Mouse (Mus musculus) macrophage (primary cell): ENCODE measurements around the gene Olfr15. TPM values are rescaled to one million over a fixed set of nuclear protein-coding genes. Genes with fewer than 3 reads are reported as not detected.
"Not testable (repeated sequence)": the region's sequence is repeated elsewhere in the genome, so short reads cannot be mapped to it uniquely, and the experiment has no call there.

Source experiments
- H3K27ac ChIP-seq: fragments of 350-480 bp; formaldehyde crosslinking; 2 replicates; pipeline ENCODE4 v1.9.0; 2021
- H3K36me3 ChIP-seq: fragments of 350-480 bp; formaldehyde crosslinking; 2 replicates; pipeline ENCODE4 v1.9.0; 2021; ENCODE audit errors: inconsistent target
- H3K4me3 ChIP-seq: fragments of 350-480 bp; formaldehyde crosslinking; 2 replicates; pipeline ENCODE4 v1.9.0; 2021; ENCODE audit errors: inconsistent target
- H3K79me2 ChIP-seq: fragments of 350-480 bp; formaldehyde crosslinking; 2 replicates; pipeline ENCODE4 v1.9.0; 2021; ENCODE audit errors: inconsistent target
- WGBS: methylation state at CpG from one replicate; pipeline ENCODE4 v1.1.7; 2026; ENCODE audit warnings: inconsistent platforms; ENCODE audit not compliant: missing documents; 5-methylcytosine and 5-hydroxymethylcytosine counted together
- polyA plus RNA-seq: library from polyadenylated mRNA; stranded (reverse); fragments of 250-400 nt; gene quantifications from 3 replicates; pipeline ENCODE4 v1.2.4, GENCODE M21; 2018; ENCODE audit warnings: inconsistent platforms
- total RNA-seq, 78 experiments: library from RNA; depleted of rRNA; stranded (reverse); fragments of 250-400 nt; gene quantifications; 1 replicate in 9 of 78; 2 replicates in 24 of 78; 3 replicates in 43 of 78; 4 replicates in 2 of 78; pipeline ENCODE4 v1.2.4; 2018; ENCODE audit warnings: inconsistent platforms in 56 of 78

The Olfr15 gene
- total RNA-seq (2018; cell fraction: chromatin; rRNA removed): not detected
- not detected for total RNA-seq (2018; cell fraction: cytosol; rRNA removed)
- not detected for total RNA-seq (2018; cell fraction: nucleus; rRNA removed)
- not detected in 3 replicates for polyA plus RNA-seq

- Histone ChIP-seq H3K79me2 (no peaks in the 10 kb centered on the region), H3K36me3 (no peaks in the 10 kb centered on the region), H3K27ac (no peak within 1 kb of the TSS), H3K4me3 (no peak within 1 kb of the TSS)
Observed at GRCm38 (mm10) chr16:3830588-3831109, at the start of gene Olfr15. Olfr15 (plus strand) TSS chr16:3830878.

- H3K4me3 ChIP-seq: no peak overlapping the region
- no peaks in the 10 kb centered on the region for H3K79me2 ChIP-seq
- H3K27ac ChIP-seq: no peak overlapping the region
- no peaks in the 10 kb centered on the region for H3K36me3 ChIP-seq
Observed at GRCm38 (mm10) chr16:3781237-3781636, 49.4 kb upstream of the Olfr15 start.

- no peak overlapping the region for H3K4me3 ChIP-seq
- no peaks in the 10 kb centered on the region for H3K79me2 ChIP-seq
- H3K36me3 ChIP-seq: no peaks in the 10 kb centered on the region
- no peak overlapping the region for H3K27ac ChIP-seq
Observed at GRCm38 (mm10) chr16:3788394-3788793, 42.3 kb upstream of the Olfr15 start.

DNA sequence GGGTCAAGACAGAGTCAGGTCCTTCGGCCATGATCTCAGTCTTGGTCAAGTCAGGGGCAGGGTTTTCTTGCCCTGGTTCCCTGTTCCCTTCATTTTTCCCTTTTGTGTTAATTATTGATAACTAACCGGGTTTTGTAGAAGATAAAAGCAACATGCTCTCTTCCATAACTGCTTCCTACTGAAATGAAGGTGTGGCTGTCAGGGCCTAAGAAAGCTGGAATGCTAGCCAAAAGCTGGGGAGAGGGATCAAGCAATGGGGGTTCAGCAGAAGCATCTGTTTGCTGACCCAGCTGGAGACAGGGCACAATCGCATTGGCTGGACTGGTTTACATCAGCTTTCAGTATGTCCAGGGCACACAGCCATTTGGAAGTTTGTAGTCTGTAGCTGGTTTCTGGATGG, 22.5 kb upstream of the Olfr15 start:
- 90% methylated on average over 3 of the region's 3 CpGs for WGBS
- Histone ChIP-seq H3K4me3 (no peak overlapping the region), H3K79me2 (no peaks in the 10 kb centered on the region), H3K27ac (no peak overlapping the region), H3K36me3 (no peaks in the 10 kb centered on the region)

GRCm38 (mm10) chr16:3814667-3815066, 16.0 kb upstream of the Olfr15 start:
- H3K4me3 ChIP-seq, H3K27ac ChIP-seq: not testable (repeated sequence)
- 82% methylated on average over 6 of the region's 6 CpGs for WGBS

DNA sequence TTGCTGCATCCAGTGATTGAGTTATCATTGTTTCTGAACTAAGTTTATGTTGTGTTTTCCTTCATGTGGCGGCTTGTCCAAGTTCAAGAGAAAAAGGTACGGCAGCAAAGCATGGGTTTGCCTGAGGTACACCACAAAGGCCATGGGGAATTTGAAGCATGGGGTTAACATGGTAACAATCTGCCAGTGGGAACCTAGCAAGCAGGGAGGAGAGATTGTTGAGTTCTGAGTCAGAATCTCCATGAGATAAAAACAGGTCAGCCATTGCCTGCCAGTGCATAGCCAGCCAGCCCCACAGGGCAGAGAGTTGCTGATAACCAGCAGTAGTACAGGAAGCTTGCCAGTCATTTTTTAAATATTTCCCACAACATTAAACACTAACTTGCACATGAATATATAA, 10.5 kb upstream of the Olfr15 start:
- 92% methylated on average over 2 of the region's 2 CpGs for WGBS
- Histone ChIP-seq H3K36me3 (no peaks in the 10 kb centered on the region), H3K4me3 (no peak overlapping the region), H3K79me2 (no peaks in the 10 kb centered on the region), H3K27ac (no peak overlapping the region)

More at GRCm38 (mm10) chr16:3814667-3815066, 16.0 kb upstream of the Olfr15 start:
- not testable (repeated sequence) for H3K36me3 ChIP-seq, H3K79me2 ChIP-seq

DNA sequence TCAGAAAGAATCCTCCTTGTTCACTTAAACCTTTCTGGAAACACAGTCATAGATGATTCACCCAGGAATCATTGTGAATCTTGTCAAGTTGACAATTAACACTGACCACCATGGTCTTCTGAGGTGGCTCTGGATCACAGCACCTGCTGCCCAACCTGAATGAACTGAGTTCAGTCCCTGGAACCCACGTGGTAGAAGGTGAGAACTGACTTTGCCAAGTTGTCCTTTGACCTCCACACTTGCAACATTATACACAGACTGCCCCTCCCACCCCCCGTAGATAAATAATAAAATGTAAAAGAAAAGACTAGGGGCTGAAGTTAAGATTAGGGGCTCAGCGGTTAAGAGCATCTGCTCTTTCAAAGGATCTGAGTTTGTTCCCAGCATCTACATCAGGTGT, 2.7 kb upstream of the Olfr15 start:
- Histone ChIP-seq H3K36me3 (no peaks in the 10 kb centered on the region), H3K79me2 (no peaks in the 10 kb centered on the region), H3K27ac (no peak overlapping the region), H3K4me3 (no peak overlapping the region)
- 82% methylated on average over 3 of the region's 3 CpGs for WGBS

- WGBS: 54% methylated on average over 2 of the region's 2 CpGs
- Histone ChIP-seq H3K4me3 (no peak overlapping the region), H3K27ac (no peak overlapping the region), H3K36me3 (no peaks in the 10 kb centered on the region), H3K79me2 (no peaks in the 10 kb centered on the region)
Observed at GRCm38 (mm10) chr16:3829727-3830126, 951 bp upstream of the Olfr15 start.

DNA sequence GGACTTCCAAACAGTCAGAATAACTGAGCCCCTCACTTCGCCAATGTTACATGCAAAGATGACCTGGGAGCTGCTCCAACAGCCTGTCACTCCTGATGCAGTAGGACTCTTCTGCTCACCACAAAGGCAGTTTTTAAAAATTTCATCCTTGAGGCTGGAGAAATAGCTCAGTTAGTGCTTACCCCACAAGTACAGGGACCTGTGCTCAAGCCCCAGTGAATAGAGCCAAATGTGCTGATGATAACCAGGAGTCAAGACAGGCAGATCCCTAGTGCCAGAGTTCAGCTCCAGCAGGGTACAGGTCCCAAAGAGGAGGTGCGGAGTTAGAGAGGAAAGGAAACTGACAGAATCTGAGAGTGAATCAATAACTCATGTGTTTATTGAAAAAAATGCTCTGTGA, 4.8 kb downstream of the Olfr15 start:
- WGBS: 92% methylated on average over 2 of the region's 2 CpGs
- H3K79me2 ChIP-seq: no peaks in the 10 kb centered on the region
- H3K36me3 ChIP-seq: no peaks in the 10 kb centered on the region
- no peak overlapping the region for H3K27ac ChIP-seq
- no peak overlapping the region for H3K4me3 ChIP-seq

DNA sequence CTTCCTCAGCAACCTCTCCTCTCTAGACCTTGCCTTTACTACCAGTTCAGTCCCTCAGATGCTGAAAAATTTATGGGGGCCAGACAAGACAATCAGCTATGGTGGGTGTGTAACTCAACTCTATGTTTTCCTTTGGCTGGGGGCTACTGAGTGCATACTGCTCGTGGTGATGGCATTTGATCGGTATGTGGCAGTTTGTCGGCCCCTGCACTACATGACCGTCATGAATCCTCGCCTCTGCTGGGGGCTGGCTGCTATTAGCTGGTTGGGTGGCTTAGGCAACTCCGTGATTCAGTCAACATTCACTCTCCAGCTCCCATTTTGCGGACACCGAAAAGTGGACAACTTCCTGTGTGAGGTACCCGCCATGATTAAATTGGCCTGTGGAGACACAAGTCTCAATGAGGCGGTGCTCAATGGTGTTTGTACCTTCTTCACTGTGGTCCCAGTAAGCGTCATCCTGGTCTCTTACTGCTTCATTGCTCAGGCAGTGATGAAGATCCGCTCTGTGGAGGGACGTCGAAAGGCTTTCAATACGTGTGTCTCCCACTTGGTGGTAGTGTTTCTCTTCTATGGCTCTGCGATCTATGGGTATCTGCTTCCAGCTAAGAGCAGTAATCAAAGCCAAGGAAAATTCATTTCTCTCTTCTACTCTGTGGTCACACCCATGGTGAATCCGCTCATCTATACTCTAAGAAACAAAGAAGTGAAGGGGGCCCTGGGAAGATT, 8.6 kb downstream of the Olfr15 start:
- no peaks in the 10 kb centered on the region for H3K79me2 ChIP-seq

GRCm38 (mm10) chr16:3842989-3843388, 12.3 kb downstream of the Olfr15 start:
- H3K4me3 ChIP-seq: no peak overlapping the region
- H3K36me3 ChIP-seq: no peaks in the 10 kb centered on the region
- H3K27ac ChIP-seq: no peak overlapping the region
- 51% methylated on average over 4 of the region's 4 CpGs for WGBS
- no peaks in the 10 kb centered on the region for H3K79me2 ChIP-seq

More for the DNA sequence above, 8.6 kb downstream of the Olfr15 start:
- whole genome bisulfite sequencing: 73% methylated on average over 17 of the region's 17 CpGs
- Histone ChIP-seq H3K36me3 (no peaks in the 10 kb centered on the region), H3K27ac (no peak overlapping the region), H3K4me3 (no peak overlapping the region)

GRCm38 (mm10) chr16:3843796-3844195, 13.1 kb downstream of the Olfr15 start:
- WGBS: 75% methylated on average over 1 of the region's 1 CpGs
- no peak overlapping the region for H3K27ac ChIP-seq

DNA sequence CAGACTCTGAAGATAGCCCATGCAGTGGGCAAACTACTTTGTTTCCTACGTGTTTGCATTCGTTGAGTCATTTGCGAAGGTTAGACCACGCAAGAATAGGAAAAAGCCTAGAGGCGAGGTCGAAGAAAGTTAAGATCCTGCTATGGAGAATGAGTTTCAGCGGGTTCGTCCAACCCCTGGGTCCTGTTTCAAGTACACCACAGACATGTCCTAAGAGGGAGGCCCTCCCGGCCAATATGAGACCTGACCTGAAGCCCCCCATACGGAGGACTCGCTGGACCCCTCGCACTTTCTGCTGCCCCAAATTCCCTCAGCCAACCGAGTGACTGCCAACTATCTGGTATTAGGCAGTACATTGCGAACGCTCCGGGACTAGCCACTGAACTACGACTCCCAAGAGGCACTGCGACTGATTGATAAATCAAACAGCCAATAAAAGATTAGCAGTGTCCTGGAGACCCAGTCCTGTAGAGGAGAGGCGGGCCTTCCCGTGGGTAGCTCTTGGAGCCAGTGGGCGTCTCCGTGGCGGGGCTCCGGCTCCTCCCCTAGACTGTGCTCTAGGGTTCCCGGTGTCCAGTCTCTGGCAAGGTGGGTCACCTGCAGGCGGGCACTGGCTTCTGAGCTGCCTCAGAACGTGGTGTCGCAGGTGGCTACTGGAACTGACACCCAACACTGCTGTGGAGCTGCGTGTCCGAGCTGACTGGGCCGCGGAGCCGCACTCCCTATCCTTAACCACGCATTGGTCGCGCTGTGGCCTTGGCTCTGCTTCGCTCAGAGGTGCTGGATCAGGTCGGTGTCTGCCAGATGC, 16.2 kb downstream of the Olfr15 start, which contains the start of gene Zfp174:
Gene Zfp174 (plus strand): TSS at position 558 of the 808 bp plus-strand sequence.
- no peaks in the 10 kb centered on the region for H3K36me3 ChIP-seq
- H3K4me3 ChIP-seq: peak within 1 kb of the TSS; percentile 59
- no peaks in the 10 kb centered on the region for H3K79me2 ChIP-seq
- 5% methylated on average over 38 of the region's 38 CpGs for WGBS
- H3K27ac ChIP-seq: no peak within 1 kb of the TSS

More at GRCm38 (mm10) chr16:3843796-3844195, 13.1 kb downstream of the Olfr15 start:
- Histone ChIP-seq H3K4me3 (no peak overlapping the region), H3K36me3 (no peaks in the 10 kb centered on the region), H3K79me2 (no peaks in the 10 kb centered on the region)

GRCm38 (mm10) chr16:3847871-3848270, 17.2 kb downstream of the Olfr15 start:
- 93% methylated on average over 4 of the region's 4 CpGs for WGBS
- Histone ChIP-seq H3K36me3 (no peaks in the 10 kb centered on the region), H3K4me3 (peak overlapping the region; percentile 59; the same call in 1 of the 2 replicates), H3K79me2 (no peaks in the 10 kb centered on the region), H3K27ac (no peak overlapping the region)

DNA sequence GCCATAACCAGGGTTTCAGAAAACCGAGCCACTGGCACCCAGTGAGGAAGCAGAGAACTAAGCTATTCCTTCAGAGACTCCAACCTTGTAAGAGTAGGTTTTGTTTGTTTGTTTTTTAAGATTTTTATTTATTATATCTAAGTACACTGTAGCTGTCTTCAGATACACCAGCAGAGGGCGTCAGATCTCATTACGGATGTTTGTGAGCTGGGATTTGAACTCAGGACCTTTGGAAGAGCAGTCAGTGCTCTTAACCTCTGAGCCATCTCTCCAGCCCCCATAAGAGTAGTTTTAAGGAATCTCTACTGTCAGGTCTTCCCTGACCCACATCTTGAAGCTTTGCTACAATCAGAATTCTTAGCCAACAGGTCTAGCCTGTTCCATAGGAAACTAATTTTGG, 17.7 kb downstream of the Olfr15 start:
- Histone ChIP-seq H3K27ac (no peak overlapping the region), H3K79me2 (no peaks in the 10 kb centered on the region), H3K4me3 (no peak overlapping the region), H3K36me3 (no peaks in the 10 kb centered on the region)
- WGBS: 88% methylated on average over 3 of the region's 3 CpGs
